Mouse (Mus musculus): ENCODE results near the gene 2300002M23Rik.

DNA sequence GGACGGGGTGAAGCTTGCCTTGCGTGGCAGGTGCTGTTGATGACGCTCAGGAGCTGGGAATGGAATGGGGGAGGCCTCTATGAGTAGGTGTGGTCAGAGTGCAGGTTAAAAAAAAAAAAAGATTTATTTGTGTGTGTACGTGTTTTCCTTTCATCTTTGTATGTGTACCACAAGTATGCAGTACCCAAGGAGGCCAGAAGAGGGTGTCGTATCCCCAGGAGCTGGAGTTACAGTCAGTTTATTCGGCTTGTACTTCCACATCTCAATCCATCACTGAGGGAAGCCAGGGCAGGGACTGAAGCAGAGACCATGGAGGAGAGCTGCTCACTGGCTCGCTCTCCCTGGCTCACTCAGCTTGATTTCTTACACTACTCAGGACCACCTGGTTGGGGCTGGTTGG lies 4.2 kb downstream of the 2300002M23Rik start:
- TF ChIP-seq CTCF (IDR thresholded peaks at IDR 0.05; ENCODE audit: low read depth, low read length) = no peak
- TF ChIP-seq TAL1 (conservative IDR thresholded peaks at IDR 0.05; ENCODE audit: low read depth, low read length) = no peak
- TF ChIP-seq POLR2AphosphoS5 (IDR thresholded peaks at IDR 0.05; ENCODE audit: insufficient replicate concordance, low read depth, low read length) = no peak
- TF ChIP-seq GATA1 (IDR thresholded peaks at IDR 0.05; ENCODE audit: borderline replicate concordance, low read length) = no peak
- TF ChIP-seq GATA2 (IDR thresholded peaks at IDR 0.05; ENCODE audit: borderline replicate concordance, low read depth, low read length) = no peak
